Mouse (Mus musculus) forebrain, embryonic 14.5 days (tissue): ENCODE measurements around the gene C3. TPM values are rescaled to one million over a fixed set of nuclear protein-coding genes. Genes with fewer than 3 reads are reported as not detected.
A peak's percentile ranks its signal among the peaks of the same experiment; 100 is the strongest.

Source experiments
- ATAC-seq: fragments of 200-750 bp; cut with Nextera tagmentation; 2 replicates; pipeline ENCODE4 v1.8.0; 2017; ENCODE audit warnings: mild to moderate bottlenecking, moderate library complexity
- DNase-seq: peaks from one replicate; pipeline ENCODE4 v3.0.0-alpha.2; 2015; ENCODE audit warnings: low spot score
- H3K27ac ChIP-seq: fragments of 300-500 bp; sonication (generic); 2 replicates; pipeline ENCODE4 v1.5.1; 2014; ENCODE audit warnings: low read depth, mild to moderate bottlenecking, control low read depth, low read length, moderate library complexity
- H3K27me3 ChIP-seq: fragments of 300-500 bp; sonication (generic); replicated peaks from 2 replicates; pipeline ENCODE4 v1.6.1; 2014; ENCODE audit warnings: low read length, control low read depth, mixed read lengths; ENCODE audit not compliant: control insufficient read depth, insufficient read depth
- H3K36me3 ChIP-seq: fragments of 300-500 bp; sonication (generic); 2 replicates; pipeline ENCODE4 v1.6.1; 2014; ENCODE audit warnings: low read length, control low read depth; ENCODE audit not compliant: control insufficient read depth, insufficient read depth
- H3K4me1 ChIP-seq: fragments of 300-500 bp; sonication (generic); 2 replicates; pipeline ENCODE4 v1.6.1; 2014; ENCODE audit warnings: antibody characterized with exemption, low read length, control low read depth; ENCODE audit not compliant: control insufficient read depth, insufficient read depth
- H3K4me2 ChIP-seq: fragments of 300-500 bp; sonication (generic); 2 replicates; pipeline ENCODE4 v1.6.1; 2014; ENCODE audit warnings: mild to moderate bottlenecking, control low read depth, low read length
- H3K4me3 ChIP-seq: fragments of 300-500 bp; sonication (generic); 2 replicates; pipeline ENCODE4 v1.5.1; 2014; ENCODE audit warnings: low read depth, low read length, control low read depth
- H3K9ac ChIP-seq: fragments of 300-500 bp; sonication (generic); 2 replicates; pipeline ENCODE4 v1.6.1; 2014; ENCODE audit warnings: mild to moderate bottlenecking, low read length, control low read depth, moderate library complexity
- H3K9me3 ChIP-seq: fragments of 300-500 bp; sonication (generic); replicated peaks from 2 replicates; pipeline ENCODE4 v1.6.1; 2016; ENCODE audit warnings: low read length, control low read depth, mixed read lengths; ENCODE audit not compliant: control insufficient read depth
- WGBS: fragments of 180-500 bp; shearing (Covaris S2); extraction: QIAGEN DNeasy Blood & Tissue Kit; methylation state at CpG from one replicate; pipeline ENCODE4 v1.1.7; 2014; 5-methylcytosine and 5-hydroxymethylcytosine counted together
- polyA plus RNA-seq: library from polyadenylated mRNA; unstranded; fragments of >200 nt; fragmentation: Nextera tagmentation; extraction: Ambion mirVana; gene quantifications from 2 replicates; pipeline ENCODE4 v1.2.1, GENCODE M21; 2014

The C3 gene
- polyA plus RNA-seq, 1 experiment from 2014 or later, result 0.71 TPM

DNA sequence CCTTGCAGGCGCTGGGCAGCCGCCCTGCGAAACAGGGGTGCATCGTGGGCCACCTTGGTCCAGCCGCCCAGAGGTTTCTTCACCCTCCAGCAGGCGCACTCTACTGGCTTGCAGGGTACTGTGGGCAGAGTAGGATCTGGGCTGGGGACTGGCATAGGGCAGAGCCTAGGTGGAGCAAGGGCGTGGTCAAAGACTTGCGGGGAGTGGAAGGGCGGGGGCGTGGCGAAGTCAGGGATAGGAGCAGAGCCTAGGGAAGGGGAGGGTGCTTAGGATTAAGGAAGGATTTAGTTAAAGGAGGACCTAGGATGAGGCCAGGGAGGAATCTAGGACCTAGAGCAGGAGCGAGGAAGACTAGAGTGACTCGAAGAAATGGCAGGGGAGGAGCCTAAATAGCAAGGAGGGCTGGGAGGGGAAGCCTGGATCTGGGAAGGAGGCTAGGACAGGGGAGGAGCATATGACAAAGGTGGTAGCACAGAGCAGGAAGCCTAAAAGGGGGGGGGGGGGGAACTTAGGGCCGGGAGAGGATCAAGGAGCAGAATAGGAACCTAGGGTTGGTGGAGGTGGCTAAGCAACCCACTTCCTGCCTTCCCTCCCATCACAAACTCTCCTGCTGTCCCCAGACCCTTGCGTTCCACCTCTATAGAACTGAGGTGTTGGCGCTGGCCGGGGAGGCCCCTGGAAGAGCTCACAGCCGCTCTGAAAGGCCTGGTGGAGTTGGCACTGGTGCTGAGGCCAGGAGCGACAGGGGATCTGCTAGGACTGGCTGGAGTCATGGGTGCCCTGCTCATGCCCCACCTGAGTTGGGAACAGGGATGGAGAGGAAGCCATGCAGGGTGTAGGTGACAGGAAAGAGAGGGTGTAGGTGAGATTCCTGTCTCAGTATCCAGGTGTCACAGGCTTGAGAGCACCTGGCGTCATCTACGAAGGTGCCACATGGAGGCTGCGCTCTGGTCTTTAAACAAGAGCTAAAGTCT is 37.3 kb upstream of the C3 start:
- Histone ChIP-seq H3K4me3 (no peak overlapping the region), H3K4me1 (no peaks in the 10 kb centered on the region), H3K27ac (no peak overlapping the region), H3K9ac (no peak overlapping the region), H3K4me2 (no peak overlapping the region), H3K9me3 (no peaks in the 10 kb centered on the region), H3K36me3 (peaks cover 9% of the 10 kb centered on the region), H3K27me3 (no peaks in the 10 kb centered on the region)
- 24% methylated on average over 21 of the region's 22 CpGs for WGBS
- ATAC-seq (peak; percentile 46; the same call in 1 of the 2 replicates), DNase-seq (no peak)

DNA sequence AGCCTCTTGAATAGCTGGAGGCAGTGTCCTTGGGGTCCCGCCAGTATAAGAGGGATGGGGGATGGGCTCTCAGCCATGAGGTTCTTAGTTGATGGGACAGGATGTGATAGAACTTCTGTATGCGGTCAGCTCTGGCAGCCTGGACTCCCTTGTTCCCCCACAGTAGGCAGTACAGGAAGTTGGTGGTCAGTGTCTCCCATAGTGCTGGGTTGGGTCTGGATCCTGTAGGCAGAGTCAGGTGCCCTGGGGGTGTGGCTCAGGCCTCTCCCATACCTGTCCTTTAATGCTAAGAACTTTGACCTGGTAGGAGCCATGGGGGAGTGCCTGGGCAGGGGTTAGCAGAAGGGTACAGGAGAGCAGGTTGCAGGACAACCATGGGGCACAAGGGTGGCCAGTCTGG is 36.2 kb upstream of the C3 start:
- Histone ChIP-seq H3K9ac (no peak overlapping the region), H3K4me1 (no peaks in the 10 kb centered on the region), H3K27ac (no peak overlapping the region), H3K4me3 (no peak overlapping the region), H3K27me3 (no peaks in the 10 kb centered on the region), H3K36me3 (peaks cover 9% of the 10 kb centered on the region), H3K4me2 (no peak overlapping the region), H3K9me3 (no peaks in the 10 kb centered on the region)
- ATAC-seq (no peak), DNase-seq (no peak)
- 86% methylated on average over 2 of the region's 2 CpGs for WGBS

- ATAC-seq, result no peak
- Histone ChIP-seq H3K9me3 (no peaks in the 10 kb centered on the region), H3K27me3 (no peaks in the 10 kb centered on the region), H3K9ac (no peak overlapping the region), H3K36me3 (peaks cover 9% of the 10 kb centered on the region), H3K27ac (no peak overlapping the region), H3K4me1 (no peaks in the 10 kb centered on the region), H3K4me2 (no peak overlapping the region), H3K4me3 (no peak overlapping the region)
- DNase-seq, result no peak
- WGBS, result 94% methylated on average over 17 of the region's 17 CpGs
These were observed 35.1 kb upstream of the C3 start for GRCm38 (mm10) chr17:57262901-57263550.

- no peak for ATAC-seq
- no peaks in the 10 kb centered on the region for H3K9me3 ChIP-seq
- WGBS, result 33% methylated on average over 1 of the region's 1 CpGs
These were observed 33.9 kb upstream of the C3 start for GRCm38 (mm10) chr17:57261796-57262195.

DNA sequence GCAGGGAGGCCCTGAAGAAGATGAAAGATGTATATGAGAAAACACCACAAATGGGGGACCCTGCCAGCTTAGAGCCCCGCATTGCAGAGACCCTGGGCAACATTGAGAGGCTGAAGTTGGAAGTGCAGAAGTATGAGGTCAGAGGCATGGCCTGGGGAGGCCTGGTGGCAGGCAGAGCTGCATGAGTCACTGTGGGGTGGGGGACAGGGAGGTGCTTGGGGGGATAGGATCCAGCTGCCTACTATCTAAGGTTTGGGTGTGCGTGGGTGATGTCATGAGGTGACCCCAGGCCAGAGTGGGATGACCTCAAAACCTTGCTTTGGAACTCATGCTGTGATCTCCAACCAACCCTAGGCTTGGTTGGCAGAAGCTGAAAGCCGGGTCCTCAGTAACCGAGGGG is 33.4 kb upstream of the C3 start:
- no peak overlapping the region for H3K4me2 ChIP-seq
- no peaks in the 10 kb centered on the region for H3K9me3 ChIP-seq
- no peak for ATAC-seq
- H3K9ac ChIP-seq, result no peak overlapping the region
- no peak for DNase-seq
- H3K4me3 ChIP-seq, result no peak overlapping the region
- H3K27me3 ChIP-seq, result no peaks in the 10 kb centered on the region
- H3K27ac ChIP-seq, result no peak overlapping the region
- peaks cover 19% of the 10 kb centered on the region for H3K36me3 ChIP-seq
- 97% methylated on average over 4 of the region's 4 CpGs for whole genome bisulfite sequencing
- H3K4me1 ChIP-seq, result no peaks in the 10 kb centered on the region

More at GRCm38 (mm10) chr17:57261796-57262195, 33.9 kb upstream of the C3 start:
- peaks cover 17% of the 10 kb centered on the region for H3K36me3 ChIP-seq
- H3K4me1 ChIP-seq, result no peaks in the 10 kb centered on the region
- no peak for DNase-seq
- no peak overlapping the region for H3K4me2 ChIP-seq
- no peaks in the 10 kb centered on the region for H3K27me3 ChIP-seq
- H3K4me3 ChIP-seq, result no peak overlapping the region
- no peak overlapping the region for H3K27ac ChIP-seq
- no peak overlapping the region for H3K9ac ChIP-seq

GRCm38 (mm10) chr17:57260351-57260750 is 32.4 kb upstream of the C3 start:
- Histone ChIP-seq H3K4me3 (no peak overlapping the region), H3K4me2 (no peak overlapping the region), H3K9me3 (no peaks in the 10 kb centered on the region), H3K27ac (no peak overlapping the region), H3K27me3 (no peaks in the 10 kb centered on the region), H3K9ac (no peak overlapping the region), H3K36me3 (peaks cover 22% of the 10 kb centered on the region), H3K4me1 (no peaks in the 10 kb centered on the region)
- DNase-seq (no peak), ATAC-seq (no peak)
- WGBS, result 94% methylated on average over 9 of the region's 9 CpGs

DNA sequence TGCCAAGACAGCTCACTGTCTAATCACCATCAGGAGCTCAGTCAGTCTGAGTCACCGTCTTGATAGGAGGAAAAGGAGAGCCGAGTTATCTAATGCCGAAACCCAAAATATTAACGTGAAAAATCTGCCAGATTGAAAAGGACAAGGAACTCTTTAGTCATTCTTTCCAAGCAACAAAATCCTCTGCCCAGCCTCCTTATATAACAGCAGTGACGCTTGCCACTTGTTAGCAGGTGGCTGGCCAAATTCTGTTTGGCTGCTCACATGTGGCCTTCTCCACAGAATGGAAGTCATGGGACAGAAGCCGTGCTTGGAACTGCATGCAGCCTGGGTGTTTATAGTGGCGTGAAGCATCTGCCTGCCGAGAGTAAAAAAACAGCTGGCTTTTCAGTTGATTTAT is 31.8 kb upstream of the C3 start:
- Histone ChIP-seq H3K4me2 (no peak overlapping the region), H3K9me3 (no peaks in the 10 kb centered on the region), H3K4me3 (no peak overlapping the region), H3K4me1 (no peaks in the 10 kb centered on the region), H3K27ac (no peak overlapping the region), H3K27me3 (no peaks in the 10 kb centered on the region), H3K9ac (no peak overlapping the region), H3K36me3 (peaks cover 25% of the 10 kb centered on the region)
- DNase-seq (no peak), ATAC-seq (no peak)
- WGBS, result 96% methylated on average over 8 of the region's 8 CpGs

DNA sequence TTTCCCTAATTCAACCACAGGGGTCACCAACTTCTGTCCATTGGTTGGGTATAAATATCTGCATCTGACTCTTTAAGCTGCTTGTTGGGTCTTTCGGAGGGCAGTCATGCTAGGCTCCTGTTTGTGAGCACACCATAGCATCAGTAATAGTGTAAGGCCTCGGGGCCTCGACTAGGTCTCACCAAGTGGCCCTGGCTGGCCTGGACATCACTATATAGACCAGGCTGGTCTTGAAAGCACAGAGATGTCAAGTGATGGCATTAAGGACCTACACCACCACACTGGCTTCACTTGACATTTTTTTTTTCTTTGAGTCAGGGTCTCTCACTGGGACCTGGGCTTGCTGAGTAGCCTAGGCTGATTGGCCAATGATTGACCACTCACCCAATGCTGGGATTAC is 30.3 kb upstream of the C3 start:
- DNase-seq, result no peak
- 90% methylated on average over 3 of the region's 3 CpGs for WGBS
- no peak overlapping the region for H3K27ac ChIP-seq
- no peaks in the 10 kb centered on the region for H3K4me1 ChIP-seq
- H3K27me3 ChIP-seq, result no peaks in the 10 kb centered on the region
- no peak for ATAC-seq
- H3K9me3 ChIP-seq, result no peaks in the 10 kb centered on the region
- no peak overlapping the region for H3K4me2 ChIP-seq
- no peak overlapping the region for H3K9ac ChIP-seq
- peaks cover 34% of the 10 kb centered on the region for H3K36me3 ChIP-seq
- H3K4me3 ChIP-seq, result no peak overlapping the region
